Mouse (Mus musculus) left cerebral cortex, adult 8-10 months (tissue): ENCODE results near the gene Mat2a. TPM values are rescaled to one million over a fixed set of nuclear protein-coding genes. Genes with fewer than 3 reads are reported as not detected.
"Not testable (repeated sequence)": the region's sequence is repeated elsewhere in the genome, so short reads cannot be mapped to it uniquely, and the experiment has no call there.

Experiments
- DNase-seq, 2 experiments: peaks; one replicate each; pipeline ENCODE4 v3.0.0; 2022; ENCODE audit warnings: low spot score in 2 of 2
- total RNA-seq, 4 experiments: library from RNA; stranded (reverse); gene quantifications; 2 replicates each; pipeline ENCODE4 v1.2.4; 2022

Gene Mat2a
- total RNA-seq, 4 experiments from 2014 or later = 148 to 178 (median 163) TPM

- DNase-seq = no peak
These were observed 17.2 kb upstream of the Mat2a start for GRCm38 (mm10) chr6:72456567-72456966.

- no peak for DNase-seq
These were observed 15.5 kb upstream of the Mat2a start for GRCm38 (mm10) chr6:72454833-72455373.

- no peak for DNase-seq
These were observed 14.9 kb upstream of the Mat2a start for GRCm38 (mm10) chr6:72454072-72454746.

GRCm38 (mm10) chr6:72453578-72453977 lies 14.2 kb upstream of the Mat2a start:
- no peak for DNase-seq

- DNase-seq = no peak
These were observed 13.0 kb upstream of the Mat2a start for GRCm38 (mm10) chr6:72452329-72452728.

GRCm38 (mm10) chr6:72451778-72452177 lies 12.4 kb upstream of the Mat2a start:
- not testable (repeated sequence) for DNase-seq

- DNase-seq = no peak
These were observed 8.1 kb upstream of the Mat2a start for GRCm38 (mm10) chr6:72447487-72447886.

GRCm38 (mm10) chr6:72445011-72445410 lies 5.7 kb upstream of the Mat2a start:
- no peak for DNase-seq

GRCm38 (mm10) chr6:72442921-72443604 lies 3.7 kb upstream of the Mat2a start:
- no peak for DNase-seq

GRCm38 (mm10) chr6:72440186-72440990 lies 1.0 kb upstream of the Mat2a start:
- peak in 1 of 2 experiments; percentile 40 for DNase-seq

- peak; percentile 82 to 93 for DNase-seq
These were observed 450 bp downstream of the Mat2a start for GRCm38 (mm10) chr6:72438862-72439354.

GRCm38 (mm10) chr6:72438226-72438625 lies 1.1 kb downstream of the Mat2a start:
- DNase-seq = no peak

GRCm38 (mm10) chr6:72432153-72432552 lies 7.2 kb downstream of the Mat2a start:
- DNase-seq = no peak

- no peak for DNase-seq
These were observed 8.1 kb downstream of the Mat2a start for GRCm38 (mm10) chr6:72430989-72431921.

- no peak for DNase-seq
These were observed 10.1 kb downstream of the Mat2a start for GRCm38 (mm10) chr6:72429061-72429842.

GRCm38 (mm10) chr6:72428036-72428435 lies 11.3 kb downstream of the Mat2a start:
- peak in 1 of 2 experiments; percentile 56 for DNase-seq

- DNase-seq = no peak
These were observed 13.7 kb downstream of the Mat2a start for GRCm38 (mm10) chr6:72425646-72426045.

GRCm38 (mm10) chr6:72420901-72421300 lies 18.5 kb downstream of the Mat2a start:
- no peak for DNase-seq

- no peak for DNase-seq
These were observed 19.6 kb downstream of the Mat2a start for GRCm38 (mm10) chr6:72419806-72420205.

GRCm38 (mm10) chr6:72418279-72418678 lies 21.1 kb downstream of the Mat2a start:
- no peak for DNase-seq
